8 mouse cellular contexts compared by ENCODE assay signal in genomic region chr11:119040600-119041324, GRCm38 (mm10). TPM values are rescaled to one million over a fixed set of nuclear protein-coding genes. Genes with fewer than 3 reads are reported as not detected.
DNase-seq lines count a peak whose midpoint lies in the region; ATAC-seq and TF ChIP-seq lines count a peak whose summit lies in the region.

Gene Cbx8, minus strand, starts transcription at chr11:119040969.

- peak; percentile 92 for TF ChIP-seq POLR2A in cortical plate, adult 2 months (IDR thresholded peaks at IDR 0.05; ENCODE audit: extremely low read depth, insufficient read depth, low read length)

- peak; percentile 98 to 99 for DNase-seq in gastrocnemius, adult 8-10 months (ENCODE audit: low spot score in 2 of 2)
- peak; percentile 99 for DNase-seq in induced T-regulatory cell, adult 2 months (ENCODE audit: low read depth)
- peak; percentile 97 to 99 for DNase-seq in left cerebral cortex, adult 9 months (ENCODE audit: low spot score in 2 of 2)
- peak; percentile 99 for DNase-seq in right cerebral cortex, postnatal 14 days
- peak; percentile 98 to 100 for DNase-seq in urinary bladder, postnatal 36 days (ENCODE audit: low spot score in 2 of 2)

- ATAC-seq in activated CD4-positive, CD25-positive, alpha-beta regulatory T cell, adult 4 months, result peak; percentile 92
- peak; percentile 90 for ATAC-seq in megakaryocyte progenitor cell, adult 5-6 weeks (replicated peaks; ENCODE audit: poor library complexity)

- TF ChIP-seq CTCF in cortical plate, adult 2 months (IDR thresholded peaks at IDR 0.05; ENCODE audit: extremely low read depth, insufficient read depth, low read length), result no peak

- H3K4me1 ChIP-seq in cortical plate, adult 2 months (ENCODE audit: control insufficient read depth, insufficient read depth, low read length), result no peaks in the 10 kb centered on the region; the same call in 1 of the 2 replicates

- peak within 1 kb of the TSS; percentile 83 for H3K27ac ChIP-seq in cortical plate, adult 2 months (ENCODE audit: insufficient read depth, low read length)

- H3K4me3 ChIP-seq in cortical plate, adult 2 months (ENCODE audit: insufficient read depth, low read length), result peak within 1 kb of the TSS; percentile 86

RNA-seq across cellular contexts. Expression of gene Cbx8, which starts in this region (rescaled TPM):
- 1 to 10 TPM; 5.3 to 7.5 TPM for polyA plus RNA-seq in activated CD4-positive, CD25-positive, alpha-beta regulatory T cell, adult 4 months (2017; shearing (Covaris generic))
- 6.0 and 7.4 TPM in 2 replicates for polyA plus RNA-seq in cortical plate, adult 2 months (2012; rRNA removed)
- total RNA-seq in gastrocnemius, adult 8-10 months (2022), result 1 to 10 TPM; 1.1 to 3.3 (median 2.5) TPM
- total RNA-seq in megakaryocyte progenitor cell, adult 5-6 weeks (2015), result 1.9 and 2.1 TPM in 2 replicates
- total RNA-seq in megakaryocyte progenitor cell, adult 5-6 weeks (2017), result 2.7 and 3.6 TPM in 2 replicates

Comparison
In these comparisons a context has a peak if more than half of its experiments do, and no peak if none do; other contexts are left out.
1. Peak in every context shown above with its lines: DNase-seq, ATAC-seq, H3K4me3 ChIP-seq and H3K27ac ChIP-seq.